Mouse (Mus musculus): ENCODE measurements around the gene Drg1. TPM values are rescaled to one million over a fixed set of nuclear protein-coding genes. Genes with fewer than 3 reads are reported as not detected.
"Not testable (repeated sequence)": the region's sequence is repeated elsewhere in the genome, so short reads cannot be mapped to it uniquely, and the experiment has no call there.

The Drg1 gene
- polyA plus RNA-seq, 1 experiment from 2014 or later = 155 TPM

DNA sequence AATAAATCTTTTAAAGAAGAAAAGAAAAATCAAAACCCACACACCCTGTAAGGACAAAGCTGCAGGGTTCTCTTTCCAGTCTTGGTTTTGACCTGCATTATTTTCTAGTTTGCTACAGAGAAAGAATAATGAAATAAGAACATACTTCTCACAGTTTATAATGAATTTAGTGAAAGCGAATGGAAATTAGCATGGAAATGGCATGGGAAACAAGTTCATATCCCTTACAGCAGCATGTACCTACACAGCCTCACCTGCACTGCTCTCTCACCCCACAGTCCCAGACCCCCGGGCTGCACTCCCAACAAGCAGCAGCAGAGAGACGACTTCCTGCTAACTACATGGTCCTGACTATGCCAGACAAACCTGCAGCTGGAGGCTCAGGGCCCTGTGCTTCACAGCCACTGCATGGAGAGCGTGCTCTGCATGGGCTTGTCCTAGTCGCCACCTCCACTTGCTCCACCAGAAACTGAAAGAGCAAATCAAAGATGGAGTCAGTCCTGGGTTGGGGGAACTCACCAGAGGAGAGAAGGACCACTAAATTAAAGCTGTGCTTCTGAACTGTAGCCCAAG lies 100.9 kb downstream of the Drg1 start:
- not testable (repeated sequence) for H3K36me3 ChIP-seq (ENCODE audit: control insufficient read depth, insufficient read depth, low read length); H3K9ac ChIP-seq (ENCODE audit: low read length); H3K4me2 ChIP-seq (ENCODE audit: low read length); H3K27ac ChIP-seq (replicated peaks in 1 of 2; ENCODE audit: control insufficient read depth in 1 of 2, insufficient read depth in 1 of 2, low read depth in 2 of 2, low read length in 2 of 2); H3K27me3 ChIP-seq (ENCODE audit: control insufficient read depth, insufficient read depth, low read length); H3K4me3 ChIP-seq (ENCODE audit: control insufficient read depth in 1 of 2, insufficient read depth in 1 of 2, low read depth in 1 of 2, low read length in 2 of 2); H3K4me1 ChIP-seq (ENCODE audit: control insufficient read depth in 2 of 2, insufficient read depth in 2 of 2, low read length in 2 of 2)
- H3K9me3 ChIP-seq (ENCODE audit: control insufficient read depth, low read length) = peaks cover 10% of the 10 kb centered on the region; the same call in 1 of the 2 replicates
- WGBS = 81% methylated on average over 3 of the region's 5 CpGs
- ATAC-seq (ENCODE audit: insufficient number of reproducible peaks, insufficient read depth, low FRiP score, low read depth) = peak; percentile 8

DNA sequence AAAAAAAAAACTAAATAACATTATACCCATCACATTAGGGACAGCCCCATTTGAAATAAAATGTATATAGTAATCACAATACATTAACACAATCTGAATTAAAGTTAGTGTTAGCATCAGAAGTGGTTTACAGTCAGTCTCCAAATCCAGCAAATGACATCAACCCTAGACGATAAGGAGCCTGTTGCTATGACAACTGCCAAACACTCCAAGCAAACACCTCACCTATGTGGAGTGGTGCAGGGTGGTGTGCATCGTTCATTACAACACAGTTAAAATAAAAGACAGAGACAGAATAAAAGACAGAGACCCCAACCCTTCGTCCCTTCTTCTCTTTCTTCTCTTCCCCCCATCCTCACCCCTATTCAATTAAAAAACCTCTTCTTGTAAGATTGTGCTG lies 102.6 kb downstream of the Drg1 start:
- peaks cover 10% of the 10 kb centered on the region; the same call in 1 of the 2 replicates for H3K9me3 ChIP-seq (ENCODE audit: control insufficient read depth, low read length)
- not testable (repeated sequence) for H3K36me3 ChIP-seq (ENCODE audit: control insufficient read depth, insufficient read depth, low read length); H3K27ac ChIP-seq (replicated peaks in 1 of 2; ENCODE audit: control insufficient read depth in 1 of 2, insufficient read depth in 1 of 2, low read depth in 2 of 2, low read length in 2 of 2); H3K4me1 ChIP-seq (ENCODE audit: control insufficient read depth in 2 of 2, insufficient read depth in 2 of 2, low read length in 2 of 2); H3K4me2 ChIP-seq (ENCODE audit: low read length); H3K9ac ChIP-seq (ENCODE audit: low read length); H3K4me3 ChIP-seq (ENCODE audit: control insufficient read depth in 1 of 2, insufficient read depth in 1 of 2, low read depth in 1 of 2, low read length in 2 of 2); H3K27me3 ChIP-seq (ENCODE audit: control insufficient read depth, insufficient read depth, low read length); ATAC-seq (ENCODE audit: insufficient number of reproducible peaks, insufficient read depth, low FRiP score, low read depth)
- WGBS = 36% methylated on average over 3 of the region's 3 CpGs

DNA sequence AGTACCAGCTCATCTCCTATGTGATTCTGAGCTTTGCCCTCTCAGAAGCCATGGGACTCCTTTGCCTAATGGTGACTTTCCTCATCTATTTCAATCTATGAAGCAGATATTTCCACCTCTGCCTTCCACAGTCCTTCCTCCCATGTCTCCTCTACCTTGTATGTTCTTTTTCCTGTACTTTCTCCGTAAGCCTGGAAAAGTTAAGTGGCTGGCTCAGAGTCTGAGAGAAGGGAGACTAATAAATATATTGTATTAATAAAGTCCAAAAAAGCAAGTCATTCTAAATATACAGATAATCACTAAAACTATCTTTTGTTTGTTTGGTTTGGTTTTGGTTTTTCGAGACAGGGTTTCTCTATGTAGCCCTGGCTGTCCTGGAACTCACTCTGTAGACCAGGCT lies 103.1 kb downstream of the Drg1 start:
- WGBS = 78% methylated on average over 2 of the region's 2 CpGs
- H3K4me1 ChIP-seq (ENCODE audit: control insufficient read depth in 2 of 2, insufficient read depth in 2 of 2, low read length in 2 of 2); H3K36me3 ChIP-seq (ENCODE audit: control insufficient read depth, insufficient read depth, low read length); H3K4me2 ChIP-seq (ENCODE audit: low read length); ATAC-seq (ENCODE audit: insufficient number of reproducible peaks, insufficient read depth, low FRiP score, low read depth); H3K27me3 ChIP-seq (ENCODE audit: control insufficient read depth, insufficient read depth, low read length); H3K27ac ChIP-seq (replicated peaks in 1 of 2; ENCODE audit: control insufficient read depth in 1 of 2, insufficient read depth in 1 of 2, low read depth in 2 of 2, low read length in 2 of 2); H3K9ac ChIP-seq (ENCODE audit: low read length); H3K4me3 ChIP-seq (ENCODE audit: control insufficient read depth in 1 of 2, insufficient read depth in 1 of 2, low read depth in 1 of 2, low read length in 2 of 2): not testable (repeated sequence)
- H3K9me3 ChIP-seq (ENCODE audit: control insufficient read depth, low read length) = peaks cover 10% of the 10 kb centered on the region; the same call in 1 of the 2 replicates

DNA sequence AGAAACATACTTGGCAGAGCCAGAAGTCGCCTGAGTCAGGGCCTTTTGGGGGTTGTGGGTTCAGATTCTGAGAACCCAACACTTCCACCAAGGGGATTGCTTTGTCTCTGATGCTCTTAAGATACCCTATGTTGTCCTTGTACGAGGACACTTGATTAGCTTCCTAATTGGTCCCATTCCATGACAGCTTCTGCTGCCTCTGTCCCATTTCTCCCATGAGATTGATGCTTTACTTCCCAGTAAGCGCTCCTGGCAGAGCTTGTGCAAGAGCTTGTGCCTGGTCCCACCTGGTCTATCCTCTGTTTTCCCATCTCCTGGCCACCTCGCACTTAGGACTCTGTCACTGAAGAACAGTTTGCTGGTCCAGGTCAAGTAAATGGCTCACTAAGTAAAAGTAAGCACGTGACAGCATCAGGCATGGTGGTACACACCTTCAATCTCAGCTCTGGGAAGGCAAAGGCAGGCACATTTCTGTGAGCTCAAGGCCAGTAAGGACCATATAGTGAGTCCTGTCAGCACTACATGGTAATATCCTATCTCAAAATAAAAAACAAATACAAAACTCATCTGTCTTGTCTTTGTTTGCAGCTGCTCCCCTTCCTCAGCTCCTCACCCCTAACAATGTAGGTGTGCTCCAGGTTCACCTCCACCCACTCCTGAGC lies 103.8 kb downstream of the Drg1 start:
- WGBS = 55% methylated on average over 5 of the region's 5 CpGs
- H3K36me3 ChIP-seq (ENCODE audit: control insufficient read depth, insufficient read depth, low read length); H3K27ac ChIP-seq (replicated peaks in 1 of 2; ENCODE audit: control insufficient read depth in 1 of 2, insufficient read depth in 1 of 2, low read depth in 2 of 2, low read length in 2 of 2); H3K4me3 ChIP-seq (ENCODE audit: control insufficient read depth in 1 of 2, insufficient read depth in 1 of 2, low read depth in 1 of 2, low read length in 2 of 2); H3K9ac ChIP-seq (ENCODE audit: low read length); H3K27me3 ChIP-seq (ENCODE audit: control insufficient read depth, insufficient read depth, low read length); H3K4me1 ChIP-seq (ENCODE audit: control insufficient read depth in 2 of 2, insufficient read depth in 2 of 2, low read length in 2 of 2); H3K4me2 ChIP-seq (ENCODE audit: low read length); H3K9me3 ChIP-seq (ENCODE audit: control insufficient read depth, low read length): not testable (repeated sequence)
- peak; percentile 16 for ATAC-seq (ENCODE audit: insufficient number of reproducible peaks, insufficient read depth, low FRiP score, low read depth)

DNA sequence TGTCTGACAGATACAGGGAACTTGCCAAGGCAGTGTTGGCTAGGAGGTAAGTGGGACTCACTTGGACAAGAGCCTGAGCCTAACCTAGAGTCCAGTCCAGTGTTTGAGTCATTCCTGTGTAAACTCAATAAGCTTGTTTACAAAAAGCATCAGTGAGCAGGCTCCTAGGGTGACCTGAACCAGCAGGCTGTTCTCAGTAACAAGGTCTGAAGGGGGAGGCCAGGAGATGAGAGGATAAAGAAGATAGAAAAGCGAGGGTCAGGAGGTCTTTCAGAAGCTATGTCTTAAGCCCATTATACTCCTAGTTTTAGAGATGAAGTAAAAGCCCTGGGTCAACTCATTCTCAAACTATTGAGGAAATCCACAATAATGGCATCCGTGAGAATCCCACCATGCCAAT lies 104.8 kb downstream of the Drg1 start:
- H3K4me3 ChIP-seq (ENCODE audit: control insufficient read depth in 1 of 2, insufficient read depth in 1 of 2, low read depth in 1 of 2, low read length in 2 of 2); H3K36me3 ChIP-seq (ENCODE audit: control insufficient read depth, insufficient read depth, low read length); H3K27ac ChIP-seq (replicated peaks in 1 of 2; ENCODE audit: control insufficient read depth in 1 of 2, insufficient read depth in 1 of 2, low read depth in 2 of 2, low read length in 2 of 2); ATAC-seq (ENCODE audit: insufficient number of reproducible peaks, insufficient read depth, low FRiP score, low read depth); H3K9me3 ChIP-seq (ENCODE audit: control insufficient read depth, low read length); H3K9ac ChIP-seq (ENCODE audit: low read length); H3K4me2 ChIP-seq (ENCODE audit: low read length); H3K4me1 ChIP-seq (ENCODE audit: control insufficient read depth in 2 of 2, insufficient read depth in 2 of 2, low read length in 2 of 2); H3K27me3 ChIP-seq (ENCODE audit: control insufficient read depth, insufficient read depth, low read length): not testable (repeated sequence)
- WGBS = 43% methylated on average over 1 of the region's 2 CpGs

DNA sequence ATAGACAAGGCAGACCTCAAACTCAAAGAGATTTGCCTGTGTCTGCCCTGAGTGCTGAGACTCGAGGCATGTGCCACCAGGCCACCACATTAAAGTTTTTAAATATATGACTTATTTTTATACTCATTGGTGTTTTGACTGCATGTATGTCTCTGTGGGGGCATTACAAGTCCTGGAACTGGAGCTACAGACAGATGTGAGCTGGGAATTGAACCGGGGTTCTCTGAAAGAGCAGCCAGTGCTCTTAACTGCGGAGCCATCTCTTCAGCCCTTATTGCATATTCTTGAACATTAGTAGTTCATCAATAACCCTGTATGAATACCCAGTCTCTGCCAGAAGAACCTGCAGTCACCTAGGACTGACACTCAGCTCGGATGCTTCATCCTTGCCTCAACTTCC lies 107.4 kb downstream of the Drg1 start:
- H3K27me3 ChIP-seq (ENCODE audit: control insufficient read depth, insufficient read depth, low read length); ATAC-seq (ENCODE audit: insufficient number of reproducible peaks, insufficient read depth, low FRiP score, low read depth); H3K4me2 ChIP-seq (ENCODE audit: low read length); H3K4me3 ChIP-seq (ENCODE audit: control insufficient read depth in 1 of 2, insufficient read depth in 1 of 2, low read depth in 1 of 2, low read length in 2 of 2); H3K9me3 ChIP-seq (ENCODE audit: control insufficient read depth, low read length); H3K4me1 ChIP-seq (ENCODE audit: control insufficient read depth in 2 of 2, insufficient read depth in 2 of 2, low read length in 2 of 2); H3K9ac ChIP-seq (ENCODE audit: low read length); H3K36me3 ChIP-seq (ENCODE audit: control insufficient read depth, insufficient read depth, low read length); H3K27ac ChIP-seq (replicated peaks in 1 of 2; ENCODE audit: control insufficient read depth in 1 of 2, insufficient read depth in 1 of 2, low read depth in 2 of 2, low read length in 2 of 2): not testable (repeated sequence)
- 83% methylated on average over 4 of the region's 4 CpGs for WGBS

DNA sequence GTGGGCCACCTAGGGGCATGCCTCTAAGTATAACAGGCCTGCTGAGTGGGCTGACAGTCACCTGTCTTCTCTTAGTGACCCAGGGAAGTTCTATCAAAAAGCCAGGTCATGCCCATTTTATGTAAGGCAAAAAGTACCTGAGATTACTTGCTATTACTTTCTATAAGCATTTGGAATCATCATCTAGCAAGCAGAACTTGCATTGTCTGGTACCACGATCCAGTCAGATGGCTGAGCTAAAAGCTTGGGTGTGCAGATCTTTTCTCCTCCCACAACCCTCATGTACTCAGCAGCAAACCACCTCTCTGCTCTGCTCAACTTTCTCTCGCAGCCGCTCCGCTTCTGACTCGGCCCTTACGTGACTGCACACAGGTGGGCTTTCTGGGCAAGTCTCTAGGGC lies 108.2 kb downstream of the Drg1 start:
- 94% methylated on average over 6 of the region's 6 CpGs for WGBS
- ATAC-seq (ENCODE audit: insufficient number of reproducible peaks, insufficient read depth, low FRiP score, low read depth); H3K4me2 ChIP-seq (ENCODE audit: low read length); H3K4me3 ChIP-seq (ENCODE audit: control insufficient read depth in 1 of 2, insufficient read depth in 1 of 2, low read depth in 1 of 2, low read length in 2 of 2); H3K36me3 ChIP-seq (ENCODE audit: control insufficient read depth, insufficient read depth, low read length); H3K4me1 ChIP-seq (ENCODE audit: control insufficient read depth in 2 of 2, insufficient read depth in 2 of 2, low read length in 2 of 2); H3K27me3 ChIP-seq (ENCODE audit: control insufficient read depth, insufficient read depth, low read length); H3K27ac ChIP-seq (replicated peaks in 1 of 2; ENCODE audit: control insufficient read depth in 1 of 2, insufficient read depth in 1 of 2, low read depth in 2 of 2, low read length in 2 of 2); H3K9me3 ChIP-seq (ENCODE audit: control insufficient read depth, low read length); H3K9ac ChIP-seq (ENCODE audit: low read length): not testable (repeated sequence)

DNA sequence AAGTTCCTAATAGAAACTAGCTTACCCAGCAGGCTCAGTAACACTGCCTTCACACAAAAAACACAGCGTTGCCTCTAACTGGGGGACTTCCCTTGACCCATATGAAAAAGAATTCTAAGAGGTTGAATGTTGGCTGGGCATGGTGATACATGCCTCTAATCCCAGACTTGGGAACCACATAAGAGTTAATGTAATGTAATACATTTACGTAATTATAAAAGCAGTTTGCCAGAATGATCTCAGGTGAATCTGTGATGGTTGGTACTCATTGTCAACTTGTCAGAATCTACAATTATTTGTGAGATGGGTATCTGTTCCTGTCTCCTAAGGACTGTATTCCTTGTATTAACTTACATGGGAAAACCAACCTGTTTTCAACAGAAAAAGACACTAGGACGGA lies 109.2 kb downstream of the Drg1 start:
- H3K27me3 ChIP-seq (ENCODE audit: control insufficient read depth, insufficient read depth, low read length); H3K36me3 ChIP-seq (ENCODE audit: control insufficient read depth, insufficient read depth, low read length); H3K4me3 ChIP-seq (ENCODE audit: control insufficient read depth in 1 of 2, insufficient read depth in 1 of 2, low read depth in 1 of 2, low read length in 2 of 2); H3K4me2 ChIP-seq (ENCODE audit: low read length); H3K9me3 ChIP-seq (ENCODE audit: control insufficient read depth, low read length); H3K4me1 ChIP-seq (ENCODE audit: control insufficient read depth in 2 of 2, insufficient read depth in 2 of 2, low read length in 2 of 2); H3K9ac ChIP-seq (ENCODE audit: low read length); ATAC-seq (ENCODE audit: insufficient number of reproducible peaks, insufficient read depth, low FRiP score, low read depth); H3K27ac ChIP-seq (replicated peaks in 1 of 2; ENCODE audit: control insufficient read depth in 1 of 2, insufficient read depth in 1 of 2, low read depth in 2 of 2, low read length in 2 of 2): not testable (repeated sequence)
- 92% methylated on average over 2 of the region's 3 CpGs for WGBS
